Mouse (Mus musculus) ES-Bruce4 (cell line): Measurements from ENCODE around the gene Gins2.

Source experiments
- CTCF ChIP-seq: IDR thresholded peaks from one replicate; pipeline ENCODE4 v1.8.1; 2011; ENCODE audit warnings: low read depth, low read length
- EP300 ChIP-seq: IDR thresholded peaks from 2 replicates; pipeline ENCODE4 v1.6.1; 2011; ENCODE audit warnings: low read depth, low read length; ENCODE audit not compliant: insufficient read depth
- POLR2A ChIP-seq: IDR thresholded peaks from one replicate; pipeline ENCODE4 v1.8.1; 2011; ENCODE audit warnings: low read length; ENCODE audit not compliant: insufficient read depth

DNA sequence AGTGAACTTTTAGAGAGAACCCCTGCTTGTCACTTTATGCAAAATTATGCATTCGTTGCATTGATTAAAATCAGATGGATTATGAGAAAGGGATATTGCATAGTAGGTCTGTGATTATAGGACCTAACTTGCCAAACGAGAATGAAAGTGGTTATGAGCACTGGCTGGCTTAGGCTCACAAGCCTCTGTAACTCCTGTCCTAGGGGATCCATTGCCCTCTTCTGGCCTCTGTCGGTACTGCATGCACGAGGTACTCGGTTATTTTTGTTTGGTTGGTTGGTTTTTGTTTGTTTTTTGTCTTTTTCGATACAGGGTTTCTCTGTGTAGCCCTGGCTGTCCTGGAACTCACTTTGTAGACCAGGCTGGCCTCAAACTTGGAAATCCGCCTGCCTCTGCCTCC is 18.8 kb upstream of the Gins2 start:
- TF ChIP-seq CTCF (peak; percentile 76), POLR2A (no peak), EP300 (no peak)
